Comparison of ENCODE assay signal across 12 mouse cellular contexts in the genomic region with DNA sequence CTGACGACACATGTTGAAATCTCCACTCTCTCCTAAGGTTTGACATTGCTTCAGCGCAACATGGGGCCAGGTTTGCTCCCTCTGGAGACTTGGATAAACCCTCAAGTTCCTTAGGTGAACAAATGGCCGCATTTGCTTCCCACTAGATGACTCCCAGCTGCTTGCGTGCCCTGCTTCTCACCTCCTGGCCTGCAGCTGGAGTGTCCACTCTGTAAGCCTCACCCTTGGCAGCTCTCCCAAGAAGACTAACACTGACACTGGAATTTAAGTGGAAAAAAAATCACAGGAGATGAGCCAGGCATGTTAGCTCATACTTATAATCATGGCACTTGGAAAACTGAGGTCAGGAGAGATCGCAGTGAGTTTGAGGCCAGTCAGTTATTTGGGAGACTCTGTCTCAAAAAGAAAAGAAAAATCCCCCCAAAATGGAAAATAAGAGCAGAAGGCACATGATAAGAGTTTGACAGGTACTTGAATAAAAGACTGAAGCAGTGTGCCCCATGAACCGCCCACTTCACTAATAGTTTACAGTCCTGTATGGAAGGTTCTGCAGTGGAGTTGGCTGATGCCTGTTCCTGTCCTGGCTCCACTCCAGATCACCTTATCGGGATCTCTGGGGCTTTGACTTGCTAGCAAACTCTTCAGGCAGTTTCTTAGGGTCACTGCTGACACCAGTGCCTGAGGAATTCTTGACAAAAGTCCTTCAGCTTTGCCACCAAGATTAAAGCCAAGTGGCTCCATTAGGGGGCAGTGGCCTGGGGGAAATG.
DNase-seq lines count a peak whose midpoint lies in the region; ATAC-seq lines count a peak whose summit lies in the region.
"Had no signal": no experiment of that assay in that cellular context is flagged by ENCODE, and none has a peak within 500 bp of the region (broad histone marks: within the 10 kb centered on the region; RNA-seq: fewer than 3 reads in every experiment).

No protein-coding gene starts in this region.

- no peak overlapping the region for H3K9ac ChIP-seq in intestine, embryonic 15.5 days
- H3K9ac ChIP-seq: forebrain, embryonic 12.5 days had no signal

- ATAC-seq in intestine, embryonic 15.5 days, result no peak

- H3K36me3 ChIP-seq in intestine, embryonic 15.5 days, result no peaks in the 10 kb centered on the region
- H3K36me3 ChIP-seq: forebrain, embryonic 12.5 days had no signal

- DNase-seq in adrenal gland, postnatal 10 days, result peak; percentile 22
- no peak for DNase-seq in adrenal gland, adult 18-20 months (ENCODE audit: low spot score in 2 of 2)
- peak; percentile 35 to 58 for DNase-seq in gastrocnemius, adult 8-10 months (ENCODE audit: low spot score in 2 of 2)
- peak; percentile 66 for DNase-seq in lung, postnatal 36 days
- no peak for DNase-seq in layer of hippocampus, postnatal 25 days (ENCODE audit: extremely low spot score in 1 of 2, low spot score in 1 of 2)
- no peak for DNase-seq in Muller cell, postnatal 12 days (ENCODE audit: inconsistent ontology term)
- DNase-seq in embryo, embryonic 10.5 days (ENCODE audit: low spot score), result no peak
- DNase-seq: cerebellum, postnatal 10 days; thymus, postnatal 14 days had no signal

- H3K4me2 ChIP-seq in intestine, embryonic 15.5 days (replicated peaks), result no peak overlapping the region
- H3K4me2 ChIP-seq: forebrain, embryonic 12.5 days had no signal

- no peaks in the 10 kb centered on the region for H3K9me3 ChIP-seq in intestine, embryonic 15.5 days
- H3K9me3 ChIP-seq: forebrain, embryonic 12.5 days had no signal

- no peaks in the 10 kb centered on the region for H3K27me3 ChIP-seq in intestine, embryonic 15.5 days (replicated peaks)
- H3K27me3 ChIP-seq: forebrain, embryonic 12.5 days had no signal

- H3K4me1 ChIP-seq in intestine, embryonic 15.5 days (replicated peaks), result peaks cover 12% of the 10 kb centered on the region; the same call in 1 of the 2 replicates
- H3K4me1 ChIP-seq: forebrain, embryonic 12.5 days had no signal

- 59% methylated on average over 7 of the region's 7 CpGs for WGBS in intestine, embryonic 15.5 days

- 0 out of 2 replicates have a peak overlapping the region, but pooled peaks have one; percentile 27 for H3K27ac ChIP-seq in intestine, embryonic 15.5 days
- H3K27ac ChIP-seq: forebrain, embryonic 12.5 days; layer of hippocampus, adult 2 months had no signal

- no peak overlapping the region for H3K4me3 ChIP-seq in intestine, embryonic 15.5 days (replicated peaks)
- H3K4me3 ChIP-seq: forebrain, embryonic 12.5 days; layer of hippocampus, adult 2 months had no signal

Comparison
In these comparisons a context has a peak if more than half of its experiments do, and no peak if none do; other contexts are left out.
1. DNase-seq: peak in adrenal gland, postnatal 10 days (single experiment), gastrocnemius, adult 8-10 months (2 of 2) and lung, postnatal 36 days (single experiment); none in adrenal gland, adult 18-20 months (0 of 2), layer of hippocampus, postnatal 25 days (0 of 2), Muller cell, postnatal 12 days (single experiment) and embryo, embryonic 10.5 days (single experiment).